Mouse (Mus musculus) liver, adult 2 months (tissue): Measurements from ENCODE around the gene Mroh3.

Experiments used
- CTCF ChIP-seq: fragments of 200-500 bp; IDR thresholded peaks from 2 replicates; pipeline ENCODE4 v1.5.1; 2011; ENCODE audit warnings: low read depth, low read length, control low read depth
- POLR2A ChIP-seq: fragments of 200-500 bp; IDR thresholded peaks from 2 replicates; pipeline ENCODE4 v1.6.1; 2011; ENCODE audit warnings: low read length, control low read depth; ENCODE audit not compliant: insufficient read depth; ENCODE audit errors: extremely low read depth

- TF ChIP-seq CTCF (no peak), POLR2A (no peak)
These were observed 33.9 kb downstream of the Mroh3 start for GRCm38 (mm10) chr1:136178741-136179140.
